Comparison of ENCODE assay signal across 12 mouse cellular contexts in the genomic region with DNA sequence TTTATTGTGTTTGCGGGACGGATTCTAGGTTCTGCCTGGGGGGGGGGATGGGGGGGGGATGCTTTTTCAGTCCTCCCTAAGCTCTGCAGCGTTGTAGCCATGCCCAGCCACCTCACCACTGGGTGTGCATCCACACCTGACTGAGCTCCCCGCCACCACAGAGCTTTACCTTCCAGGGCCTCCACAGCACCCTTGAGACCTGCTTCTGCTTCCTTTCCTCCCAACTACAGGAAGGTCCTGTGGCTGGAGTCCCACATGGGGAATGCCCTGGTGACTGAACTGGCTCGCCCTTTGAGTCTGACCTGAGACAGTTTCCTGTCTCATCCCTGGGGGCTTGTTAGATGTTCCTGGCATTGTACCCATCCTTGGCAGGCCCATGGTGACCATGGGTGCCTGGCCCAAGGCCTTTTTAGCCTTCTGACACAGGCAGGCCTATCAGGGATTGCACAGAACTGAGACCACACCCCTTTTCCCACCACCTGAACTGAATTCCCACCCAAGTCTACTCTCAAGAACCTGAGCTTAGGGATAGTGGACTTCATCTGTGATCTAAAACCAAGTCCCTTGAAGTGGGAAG. TPM values are rescaled to one million over a fixed set of nuclear protein-coding genes. Genes with fewer than 3 reads are reported as not detected.
A peak's percentile ranks its signal among the peaks of the same experiment; 100 is the strongest.
DNase-seq lines count a peak whose midpoint lies in the region; ATAC-seq and TF ChIP-seq lines count a peak whose summit lies in the region.
"Had no signal": no experiment of that assay in that cellular context is flagged by ENCODE, and none has a peak within 500 bp of the region (broad histone marks: within the 10 kb centered on the region; RNA-seq: fewer than 3 reads in every experiment).

No protein-coding gene starts in this region.

- H3K4me2 ChIP-seq in kidney, embryonic 16.5 days (replicated peaks; ENCODE audit: low read depth, low read length) = no peak overlapping the region
- H3K4me2 ChIP-seq in liver, embryonic 12.5 days = peak overlapping the region; percentile 87
- H3K4me2 ChIP-seq: lung, embryonic 15.5 days had no signal

- H3K9me3 ChIP-seq in kidney, embryonic 16.5 days (ENCODE audit: low read length) = no peaks in the 10 kb centered on the region
- H3K9me3 ChIP-seq in E14TG2a.4 (ENCODE audit: low read length) = no peaks in the 10 kb centered on the region
- no peaks in the 10 kb centered on the region for H3K9me3 ChIP-seq in liver, embryonic 12.5 days (replicated peaks)
- H3K9me3 ChIP-seq: lung, embryonic 15.5 days had no signal

- H3K9ac ChIP-seq in kidney, embryonic 16.5 days (replicated peaks; ENCODE audit: low read length) = peak overlapping the region; percentile 10; the same call in 1 of the 2 replicates
- peak overlapping the region; percentile 97 for H3K9ac ChIP-seq in liver, embryonic 12.5 days
- H3K9ac ChIP-seq: lung, embryonic 15.5 days had no signal

- H3K4me1 ChIP-seq in kidney, embryonic 16.5 days (ENCODE audit: insufficient read depth, low read length) = peaks cover 55% of the 10 kb centered on the region
- H3K4me1 ChIP-seq in E14TG2a.4 (replicated peaks; ENCODE audit: low read depth, low read length) = peaks cover 88% of the 10 kb centered on the region
- H3K4me1 ChIP-seq in liver, embryonic 12.5 days = peaks cover 90% of the 10 kb centered on the region

- no peak for ATAC-seq in kidney, embryonic 16.5 days (ENCODE audit: low FRiP score, low TSS enrichment)
- ATAC-seq in liver, embryonic 12.5 days = no peak

- WGBS in kidney, embryonic 16.5 days = 49% methylated on average over 5 of the region's 5 CpGs
- 83% methylated on average over 5 of the region's 5 CpGs for WGBS in liver, embryonic 12.5 days (ENCODE audit: insufficient replicate concordance)

- no peak for TF ChIP-seq CTCF in E14TG2a.4 (conservative IDR thresholded peaks at IDR 0.05; ENCODE audit: low read length)

- no peak overlapping the region for H3K27ac ChIP-seq in kidney, embryonic 16.5 days (ENCODE audit: low read length)
- peak overlapping the region; percentile 93 for H3K27ac ChIP-seq in liver, embryonic 12.5 days
- H3K27ac ChIP-seq: lung, embryonic 15.5 days had no signal

- DNase-seq in kidney, postnatal 25 days = no peak
- peak; percentile 71 to 74 for DNase-seq in adrenal gland, postnatal 36 days
- no peak for DNase-seq in ovary, postnatal 36 days (ENCODE audit: low spot score)
- DNase-seq in heart, postnatal 10 days = no peak
- DNase-seq: cerebellum, adult 18-20 months; heart, postnatal 14 days; kidney, adult 9 months; retina, postnatal 1 day had no signal

- intact Hi-C loops in heart, postnatal 10 days (cut with DNase I) = no loop called here

- H3K27me3 ChIP-seq in kidney, embryonic 16.5 days (ENCODE audit: insufficient read depth, low read length) = no peaks in the 10 kb centered on the region
- no peaks in the 10 kb centered on the region for H3K27me3 ChIP-seq in E14TG2a.4 (ENCODE audit: insufficient read depth, low read length)
- H3K27me3 ChIP-seq in liver, embryonic 12.5 days (replicated peaks) = no peaks in the 10 kb centered on the region
- H3K27me3 ChIP-seq: lung, embryonic 15.5 days had no signal

- H3K36me3 ChIP-seq in kidney, embryonic 16.5 days (ENCODE audit: insufficient read depth, low read length) = no peaks in the 10 kb centered on the region
- peaks cover 65% of the 10 kb centered on the region for H3K36me3 ChIP-seq in E14TG2a.4 (ENCODE audit: insufficient read depth, low read length)
- H3K36me3 ChIP-seq in liver, embryonic 12.5 days = peaks cover 46% of the 10 kb centered on the region
- H3K36me3 ChIP-seq: lung, embryonic 15.5 days had no signal

- H3K4me3 ChIP-seq in kidney, embryonic 16.5 days (ENCODE audit: low read length) = no peak overlapping the region
- H3K4me3 ChIP-seq in E14TG2a.4 (replicated peaks; ENCODE audit: low read length) = peak overlapping the region; percentile 94
- H3K4me3 ChIP-seq in liver, embryonic 12.5 days = peak overlapping the region; percentile 92
- H3K4me3 ChIP-seq: lung, embryonic 15.5 days had no signal

RNA-seq across cellular contexts. Expression of gene Sema4b, which starts 14.4 kb away (rescaled TPM):
- 17.7 and 23.7 TPM in 2 replicates for polyA plus RNA-seq in kidney, embryonic 16.5 days (2015; fragmentation: Nextera tagmentation; extraction: Ambion mirVana)
- total RNA-seq in adrenal gland, postnatal 36 days (2021) = 10 to 100 TPM; 47.3 to 57.2 TPM
- 16.9 and 17.9 TPM in 2 replicates for polyA plus RNA-seq in liver, embryonic 12.5 days (2016; fragmentation: Nextera tagmentation; extraction: Ambion mirVana)
- 10 to 100 TPM; 14.7 to 16.6 TPM for total RNA-seq in heart, postnatal 10 days (2021)

RNA-seq across cellular contexts. Expression of gene Cib1, which starts 31.6 kb away (rescaled TPM):
- 131 and 144 TPM in 2 replicates for polyA plus RNA-seq in kidney, embryonic 16.5 days (2015; fragmentation: Nextera tagmentation; extraction: Ambion mirVana)
- 10 to 100 TPM; 65.1 to 70.1 TPM for total RNA-seq in adrenal gland, postnatal 36 days (2021)
- 97.5 and 99.2 TPM in 2 replicates for polyA plus RNA-seq in liver, embryonic 12.5 days (2016; fragmentation: Nextera tagmentation; extraction: Ambion mirVana)
- total RNA-seq in heart, postnatal 10 days (2021) = 10 to 100 TPM; 27.8 to 28.1 TPM

RNA-seq across cellular contexts. Expression of gene Gdpgp1, which starts 31.6 kb away (rescaled TPM):
- 3.5 and 4.0 TPM in 2 replicates for polyA plus RNA-seq in kidney, embryonic 16.5 days (2015; fragmentation: Nextera tagmentation; extraction: Ambion mirVana)
- 1 to 10 TPM; 3.8 to 3.9 TPM for total RNA-seq in adrenal gland, postnatal 36 days (2021)
- 3.9 and 4.4 TPM in 2 replicates for polyA plus RNA-seq in liver, embryonic 12.5 days (2016; fragmentation: Nextera tagmentation; extraction: Ambion mirVana)
- 1 to 10 TPM; 2.2 to 2.4 TPM for total RNA-seq in heart, postnatal 10 days (2021)

RNA-seq across cellular contexts. Expression of gene Ttll13, which starts 45.1 kb away (rescaled TPM):
- 0.87 and 1.4 TPM in 2 replicates for polyA plus RNA-seq in kidney, embryonic 16.5 days (2015; fragmentation: Nextera tagmentation; extraction: Ambion mirVana)
- under 1 TPM; 0.59 to 0.83 TPM for total RNA-seq in adrenal gland, postnatal 36 days (2021)
- polyA plus RNA-seq in liver, embryonic 12.5 days (2016; fragmentation: Nextera tagmentation; extraction: Ambion mirVana) = 0.61 and 1.0 TPM in 2 replicates
- total RNA-seq in heart, postnatal 10 days (2021) = under 1 TPM; 0.45 to 0.74 TPM

RNA-seq across cellular contexts. Expression of gene Ngrn, which starts 60.0 kb away (rescaled TPM):
- 51.7 and 51.9 TPM in 2 replicates for polyA plus RNA-seq in kidney, embryonic 16.5 days (2015; fragmentation: Nextera tagmentation; extraction: Ambion mirVana)
- 10 to 100 TPM; 43.1 to 58.6 TPM for total RNA-seq in adrenal gland, postnatal 36 days (2021)
- polyA plus RNA-seq in liver, embryonic 12.5 days (2016; fragmentation: Nextera tagmentation; extraction: Ambion mirVana) = 42.0 and 45.6 TPM in 2 replicates
- 10 to 100 TPM; 24.0 to 27.5 TPM for total RNA-seq in heart, postnatal 10 days (2021)

Comparison
In these comparisons a context has a peak if more than half of its experiments do, and no peak if none do; other contexts are left out.
1. DNase-seq: peak in adrenal gland, postnatal 36 days (2 of 2); none in kidney, postnatal 25 days (0 of 2), ovary, postnatal 36 days (single experiment) and heart, postnatal 10 days (0 of 2).